Mouse (Mus musculus) liver, embryonic 13.5 days (tissue): Measurements from ENCODE around the gene Sema4b. TPM values are rescaled to one million over a fixed set of nuclear protein-coding genes. Genes with fewer than 3 reads are reported as not detected.

ENCODE experiments used
- ATAC-seq: fragments of 200-750 bp; cut with Nextera tagmentation; 2 replicates; pipeline ENCODE4 v1.8.0; 2017; ENCODE audit warnings: low read depth, mild to moderate bottlenecking, moderate number of reproducible peaks, moderate library complexity
- DNase-seq: peaks from one replicate; pipeline ENCODE4 v3.0.0; 2022
- H3K27ac ChIP-seq: fragments of 300-500 bp; sonication (generic); 2 replicates; pipeline ENCODE4 v1.5.1; 2015; ENCODE audit warnings: moderate library complexity, mild to moderate bottlenecking, inconsistent platforms
- H3K27me3 ChIP-seq: fragments of 300-500 bp; sonication (generic); 2 replicates; pipeline ENCODE4 v1.6.1; 2015; ENCODE audit warnings: mild to moderate bottlenecking, inconsistent platforms
- H3K36me3 ChIP-seq: fragments of 300-500 bp; sonication (generic); 2 replicates; pipeline ENCODE4 v1.6.1; 2015; ENCODE audit warnings: mild to moderate bottlenecking, inconsistent platforms
- H3K4me1 ChIP-seq: fragments of 300-500 bp; sonication (generic); replicated peaks from 2 replicates; pipeline ENCODE4 v1.6.1; 2015; ENCODE audit warnings: inconsistent platforms
- H3K4me2 ChIP-seq: fragments of 300-500 bp; sonication (generic); 2 replicates; pipeline ENCODE4 v1.6.1; 2015; ENCODE audit warnings: inconsistent platforms, mild to moderate bottlenecking, moderate library complexity
- H3K4me3 ChIP-seq: fragments of 300-500 bp; sonication (generic); replicated peaks from 2 replicates; pipeline ENCODE4 v1.5.1; 2015; ENCODE audit warnings: mild to moderate bottlenecking, inconsistent platforms
- H3K9ac ChIP-seq: fragments of 300-500 bp; sonication (generic); 2 replicates; pipeline ENCODE4 v1.6.1; 2015; ENCODE audit warnings: mild to moderate bottlenecking, inconsistent platforms
- H3K9me3 ChIP-seq: fragments of 300-500 bp; sonication (generic); replicated peaks from 2 replicates; pipeline ENCODE4 v1.6.1; 2016; ENCODE audit warnings: inconsistent platforms
- WGBS: fragments of 180-500 bp; shearing (Covaris S2); methylation state at CpG from one replicate; pipeline ENCODE4 v1.1.7; 2015; ENCODE audit not compliant: insufficient replicate concordance; 5-methylcytosine and 5-hydroxymethylcytosine counted together
- polyA plus RNA-seq: library from polyadenylated mRNA; unstranded; fragments of >200 nt; fragmentation: Nextera tagmentation; extraction: Ambion mirVana; gene quantifications from 2 replicates; pipeline ENCODE4 v1.2.1, GENCODE M21; 2015

Gene Sema4b
- polyA plus RNA-seq, 1 experiment from 2014 or later = 14.1 TPM

- Histone ChIP-seq H3K4me3 (no peak overlapping the region), H3K27ac (peak overlapping the region; percentile 31; the same call in 1 of the 2 replicates), H3K4me1 (peaks cover 48% of the 10 kb centered on the region), H3K9me3 (no peaks in the 10 kb centered on the region), H3K9ac (no peak overlapping the region), H3K27me3 (peaks cover 8% of the 10 kb centered on the region; the same call in 1 of the 2 replicates), H3K4me2 (no peak overlapping the region), H3K36me3 (no peaks in the 10 kb centered on the region)
- DNase-seq = no peak
- ATAC-seq = no peak
- 73% methylated on average over 8 of the region's 8 CpGs for WGBS
Measured at GRCm38 (mm10) chr7:80158496-80159268, 28.0 kb upstream of the Sema4b start.

- Histone ChIP-seq H3K36me3 (no peaks in the 10 kb centered on the region), H3K4me2 (no peak overlapping the region), H3K27me3 (peaks cover 8% of the 10 kb centered on the region; the same call in 1 of the 2 replicates), H3K9me3 (no peaks in the 10 kb centered on the region), H3K9ac (no peak overlapping the region; the same call in 1 of the 2 replicates), H3K4me3 (no peak overlapping the region), H3K27ac (no peak overlapping the region), H3K4me1 (peaks cover 40% of the 10 kb centered on the region)
- DNase-seq (no peak), ATAC-seq (no peak)
- WGBS = 71% methylated on average over 7 of the region's 7 CpGs
Measured at GRCm38 (mm10) chr7:80160293-80160944, 26.2 kb upstream of the Sema4b start.

GRCm38 (mm10) chr7:80160945-80161306, 25.7 kb upstream of the Sema4b start:
- DNase-seq (no peak), ATAC-seq (no peak)
- H3K4me2 ChIP-seq = no peak overlapping the region
- H3K4me3 ChIP-seq = no peak overlapping the region
- H3K27ac ChIP-seq = no peak overlapping the region
- H3K9ac ChIP-seq = no peak overlapping the region; the same call in 1 of the 2 replicates
- peaks cover 40% of the 10 kb centered on the region for H3K4me1 ChIP-seq
- peaks cover 8% of the 10 kb centered on the region; the same call in 1 of the 2 replicates for H3K27me3 ChIP-seq
- H3K36me3 ChIP-seq = no peaks in the 10 kb centered on the region
- 73% methylated on average over 8 of the region's 8 CpGs for WGBS
- H3K9me3 ChIP-seq = no peaks in the 10 kb centered on the region

GRCm38 (mm10) chr7:80165432-80165831, 21.2 kb upstream of the Sema4b start:
- H3K4me2 ChIP-seq = no peak overlapping the region
- H3K9me3 ChIP-seq = no peaks in the 10 kb centered on the region
- H3K4me1 ChIP-seq = peaks cover 45% of the 10 kb centered on the region
- no peak overlapping the region for H3K27ac ChIP-seq
- whole genome bisulfite sequencing = 72% methylated on average over 5 of the region's 5 CpGs
- ATAC-seq = no peak
- no peak for DNase-seq
- H3K36me3 ChIP-seq = no peaks in the 10 kb centered on the region
- H3K9ac ChIP-seq = no peak overlapping the region
- H3K27me3 ChIP-seq = peaks cover 7% of the 10 kb centered on the region; the same call in 1 of the 2 replicates
- no peak overlapping the region for H3K4me3 ChIP-seq

DNA sequence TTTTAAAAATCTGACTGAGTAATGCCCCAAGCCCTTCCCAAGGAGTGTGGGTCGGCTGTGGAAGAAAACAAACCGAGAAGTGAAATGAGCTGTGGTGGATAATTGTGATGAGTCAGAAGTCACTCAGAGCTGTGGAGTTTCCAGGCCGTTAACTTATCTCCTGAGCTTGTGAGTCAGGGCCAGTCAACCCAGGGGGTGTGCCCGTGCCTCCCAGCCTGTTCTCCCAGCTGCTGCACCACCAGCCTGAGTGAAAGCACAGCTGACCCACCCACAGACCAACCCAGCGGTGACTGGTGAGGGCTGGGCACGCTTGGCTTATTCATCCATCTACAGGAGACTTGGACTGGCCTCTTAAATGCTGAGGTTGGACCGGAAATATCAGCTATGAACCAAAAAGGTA, 19.9 kb upstream of the Sema4b start:
- Histone ChIP-seq H3K27ac (peak overlapping the region; percentile 84), H3K27me3 (0 out of 2 replicates have a peak, but pooled peaks cover 4% of the 10 kb centered on the region), H3K4me2 (peak overlapping the region; percentile 33), H3K9me3 (no peaks in the 10 kb centered on the region), H3K36me3 (no peaks in the 10 kb centered on the region), H3K4me3 (no peak overlapping the region), H3K9ac (peak overlapping the region; percentile 28; the same call in 1 of the 2 replicates), H3K4me1 (peaks cover 40% of the 10 kb centered on the region)
- 19% methylated on average over 7 of the region's 7 CpGs for WGBS
- DNase-seq (peak; percentile 77), ATAC-seq (peak; percentile 100)

GRCm38 (mm10) chr7:80169847-80170246, 16.8 kb upstream of the Sema4b start:
- no peak overlapping the region for H3K4me2 ChIP-seq
- H3K36me3 ChIP-seq = no peaks in the 10 kb centered on the region
- DNase-seq (no peak), ATAC-seq (no peak)
- H3K9me3 ChIP-seq = no peaks in the 10 kb centered on the region
- no peak overlapping the region for H3K4me3 ChIP-seq
- peaks cover 44% of the 10 kb centered on the region for H3K4me1 ChIP-seq
- no peak overlapping the region for H3K27ac ChIP-seq
- 82% methylated on average over 2 of the region's 2 CpGs for WGBS
- H3K27me3 ChIP-seq = no peaks in the 10 kb centered on the region
- H3K9ac ChIP-seq = no peak overlapping the region

DNA sequence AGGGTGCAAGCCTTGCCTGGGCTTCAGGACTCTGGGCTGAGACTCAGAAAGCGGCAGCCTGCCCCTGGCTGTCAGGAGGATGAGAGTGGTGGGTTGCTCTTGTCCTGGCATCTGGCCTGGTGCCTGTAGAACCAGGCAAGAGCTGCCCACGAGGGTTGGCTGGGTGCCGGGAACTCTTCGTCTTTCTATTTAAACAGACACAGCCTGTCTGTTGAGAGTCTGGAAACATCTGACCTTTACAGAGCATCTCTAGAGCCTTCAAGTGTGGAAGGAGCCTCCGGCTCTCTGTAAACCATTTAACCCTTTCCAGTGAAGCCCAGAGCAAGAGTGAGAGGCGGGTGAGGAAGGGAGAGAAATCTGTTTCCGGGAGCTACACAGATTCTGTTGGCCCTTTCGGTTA, 15.3 kb upstream of the Sema4b start:
- peaks cover 37% of the 10 kb centered on the region for H3K4me1 ChIP-seq
- H3K27ac ChIP-seq = no peak overlapping the region
- H3K9me3 ChIP-seq = no peaks in the 10 kb centered on the region
- no peaks in the 10 kb centered on the region for H3K36me3 ChIP-seq
- ATAC-seq (no peak), DNase-seq (no peak)
- H3K4me3 ChIP-seq = no peak overlapping the region
- no peaks in the 10 kb centered on the region for H3K27me3 ChIP-seq
- no peak overlapping the region for H3K4me2 ChIP-seq
- 58% methylated on average over 8 of the region's 8 CpGs for WGBS
- H3K9ac ChIP-seq = no peak overlapping the region

GRCm38 (mm10) chr7:80172069-80172956, 14.3 kb upstream of the Sema4b start:
- no peak for ATAC-seq
- H3K9me3 ChIP-seq = no peaks in the 10 kb centered on the region
- 36% methylated on average over 8 of the region's 8 CpGs for WGBS
- no peak overlapping the region for H3K27ac ChIP-seq
- H3K4me2 ChIP-seq = no peak overlapping the region
- H3K27me3 ChIP-seq = no peaks in the 10 kb centered on the region
- no peak for DNase-seq
- no peaks in the 10 kb centered on the region for H3K36me3 ChIP-seq
- H3K4me1 ChIP-seq = peaks cover 27% of the 10 kb centered on the region
- H3K9ac ChIP-seq = no peak overlapping the region
- H3K4me3 ChIP-seq = no peak overlapping the region

DNA sequence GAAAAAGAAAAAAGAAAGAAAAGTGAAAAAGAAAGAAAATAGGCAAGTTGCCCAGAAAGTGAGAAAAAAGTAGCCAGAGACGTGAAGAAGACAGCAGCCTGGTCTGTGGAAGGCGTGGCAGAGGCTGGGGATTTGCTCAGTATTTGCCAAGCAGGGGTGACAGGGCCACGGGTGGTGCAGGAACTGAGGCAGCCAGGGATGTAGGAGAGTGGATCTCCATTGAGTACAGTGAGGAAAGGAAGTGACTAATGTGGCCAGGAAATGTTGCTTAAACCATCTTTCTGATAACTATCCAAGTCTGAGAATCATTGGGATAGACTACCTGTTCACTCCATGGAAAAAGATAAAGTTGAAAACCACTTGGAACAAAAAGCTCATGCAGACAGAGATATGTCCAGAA, 10.5 kb upstream of the Sema4b start:
- H3K4me1 ChIP-seq = peaks cover 17% of the 10 kb centered on the region
- DNase-seq (no peak), ATAC-seq (no peak)
- no peak overlapping the region for H3K4me3 ChIP-seq
- H3K27me3 ChIP-seq = no peaks in the 10 kb centered on the region
- no peaks in the 10 kb centered on the region for H3K36me3 ChIP-seq
- H3K4me2 ChIP-seq = no peak overlapping the region
- no peak overlapping the region for H3K9ac ChIP-seq
- H3K27ac ChIP-seq = no peak overlapping the region
- no peaks in the 10 kb centered on the region for H3K9me3 ChIP-seq
- WGBS = 42% methylated on average over 3 of the region's 3 CpGs

GRCm38 (mm10) chr7:80177438-80177837, 9.2 kb upstream of the Sema4b start:
- H3K9me3 ChIP-seq = no peaks in the 10 kb centered on the region
- H3K9ac ChIP-seq = no peak overlapping the region
- H3K4me3 ChIP-seq = no peak overlapping the region
- peaks cover 27% of the 10 kb centered on the region for H3K4me1 ChIP-seq
- H3K27me3 ChIP-seq = no peaks in the 10 kb centered on the region
- 82% methylated on average over 3 of the region's 3 CpGs for WGBS
- H3K36me3 ChIP-seq = no peaks in the 10 kb centered on the region
- H3K4me2 ChIP-seq = no peak overlapping the region
- ATAC-seq (no peak), DNase-seq (no peak)
- H3K27ac ChIP-seq = no peak overlapping the region
